Mouse (Mus musculus) MEL (cell line): ENCODE measurements around the gene Spns2. TPM values are rescaled to one million over a fixed set of nuclear protein-coding genes. Genes with fewer than 3 reads are reported as not detected.

Experiments
- DNase-seq: peaks from one replicate; pipeline ENCODE4 v3.0.0; 2011; ENCODE audit warnings: low read depth, low spot score
- H3K27ac ChIP-seq: 2 replicates; pipeline ENCODE4 v1.5.1; 2012; ENCODE audit warnings: low read depth, mild to moderate bottlenecking, control low read depth, low read length, moderate library complexity; ENCODE audit not compliant: control insufficient read depth
- H3K27me3 ChIP-seq, 2 experiments: fragments of 150-350 bp in 1 of 2; sonication (generic) in 1 of 2; 2 replicates each; pipeline ENCODE4 v1.6.1; 2012; ENCODE audit warnings: low read length in 2 of 2, mild to moderate bottlenecking in 2 of 2, improper control_type of control experiment in 1 of 2, moderate library complexity in 1 of 2; ENCODE audit not compliant: insufficient read depth in 2 of 2, control insufficient read depth in 1 of 2
- H3K36me3 ChIP-seq, 2 experiments: 2 replicates each; pipeline ENCODE4 v1.6.1; 2012 to 2014; ENCODE audit warnings: low read length in 2 of 2, improper control_type of control experiment in 1 of 2, inconsistent platforms in 1 of 2, mild to moderate bottlenecking in 1 of 2; ENCODE audit not compliant: insufficient read depth in 2 of 2, control insufficient read depth in 1 of 2
- H3K4me1 ChIP-seq, 2 experiments: fragments of 150-350 bp in 1 of 2; sonication (generic) in 1 of 2; 2 replicates each; pipeline ENCODE4 v1.6.1; 2012; ENCODE audit warnings: low read length in 2 of 2, improper control_type of control experiment in 1 of 2, mild to moderate bottlenecking in 1 of 2; ENCODE audit not compliant: insufficient read depth in 2 of 2, control insufficient read depth in 1 of 2
- H3K4me3 ChIP-seq, 2 experiments: fragments of 150-350 bp in 1 of 2; sonication (generic) in 1 of 2; 2 replicates each; pipeline ENCODE4 v1.5.1; 2012; ENCODE audit warnings: low read depth in 2 of 2, low read length in 2 of 2, mild to moderate bottlenecking in 2 of 2, moderate library complexity in 2 of 2, control low read depth in 1 of 2, improper control_type of control experiment in 1 of 2; ENCODE audit not compliant: control insufficient read depth in 1 of 2, insufficient read depth in 1 of 2
- H3K79me2 ChIP-seq: 2 replicates; pipeline ENCODE4 v1.6.1; 2012; ENCODE audit warnings: mild to moderate bottlenecking, low read length, moderate library complexity; ENCODE audit not compliant: control insufficient read depth, poor library complexity, insufficient read depth
- H3K9ac ChIP-seq: 2 replicates; pipeline ENCODE4 v1.6.1; 2012; ENCODE audit warnings: low read depth, mild to moderate bottlenecking, control low read depth, low read length, moderate library complexity; ENCODE audit not compliant: control insufficient read depth, poor library complexity, severe bottlenecking
- H3K9me3 ChIP-seq: fragments of 150-350 bp; sonication (generic); replicated peaks from 2 replicates; pipeline ENCODE4 v1.6.1; 2012; ENCODE audit warnings: mild to moderate bottlenecking, low read length, improper control_type of control experiment, moderate library complexity; ENCODE audit not compliant: insufficient read depth
- CTCF ChIP-seq, 3 experiments: IDR thresholded peaks in 2 of 3; conservative IDR thresholded peaks in 1 of 3; 2 replicates each; pipeline ENCODE4 v1.5.1; 2011 to 2012; ENCODE audit warnings: low read length in 3 of 3, low read depth in 2 of 3, mild to moderate bottlenecking in 2 of 3, improper control_type of control experiment in 1 of 3, inconsistent platforms in 1 of 3, mixed read lengths in 1 of 3, moderate library complexity in 1 of 3; ENCODE audit not compliant: control insufficient read depth in 1 of 3, insufficient read depth in 1 of 3, poor library complexity in 1 of 3, severe bottlenecking in 1 of 3
- ELF1 ChIP-seq: IDR thresholded peaks from 2 replicates; pipeline ENCODE4 v1.6.1; 2014; ENCODE audit warnings: low read depth, mild to moderate bottlenecking, inconsistent platforms, low read length, improper control_type of control experiment, moderate library complexity
- ETS1 ChIP-seq: IDR thresholded peaks from 2 replicates; pipeline ENCODE4 v1.6.1; 2012; ENCODE audit warnings: low read depth, mild to moderate bottlenecking, inconsistent platforms, low read length, improper control_type of control experiment, moderate library complexity
- HCFC1 ChIP-seq: IDR thresholded peaks from 2 replicates; pipeline ENCODE4 v1.6.1; 2012; ENCODE audit warnings: low read depth, mild to moderate bottlenecking, inconsistent platforms, low read length, improper control_type of control experiment, moderate library complexity
- KAT2A ChIP-seq: conservative IDR thresholded peaks from 2 replicates; pipeline ENCODE4 v1.6.1; 2012; ENCODE audit warnings: low read depth, low read length, improper control_type of control experiment, inconsistent platforms
- MEF2A ChIP-seq: IDR thresholded peaks from 2 replicates; pipeline ENCODE4 v1.6.1; 2014; ENCODE audit warnings: low read depth, mild to moderate bottlenecking, inconsistent platforms, low read length, improper control_type of control experiment; ENCODE audit not compliant: poor library complexity, insufficient replicate concordance, severe bottlenecking; ENCODE audit errors: extremely low read depth
- MYB ChIP-seq: IDR thresholded peaks from 2 replicates; pipeline ENCODE4 v1.6.1; 2011; ENCODE audit warnings: mild to moderate bottlenecking, low read depth, low read length, improper control_type of control experiment
- MYC ChIP-seq: IDR thresholded peaks from 2 replicates; pipeline ENCODE4 v1.6.1; 2011; ENCODE audit warnings: low read depth, mild to moderate bottlenecking, low read length, improper control_type of control experiment, moderate library complexity
- NELFE ChIP-seq: IDR thresholded peaks from 2 replicates; pipeline ENCODE4 v1.6.1; 2011; ENCODE audit warnings: low read depth, low read length, improper control_type of control experiment
- POLR2AphosphoS2 ChIP-seq: IDR thresholded peaks from 2 replicates; pipeline ENCODE4 v1.6.1; 2011; ENCODE audit warnings: low read length, improper control_type of control experiment
- POLR2AphosphoS5 ChIP-seq: IDR thresholded peaks from 2 replicates; pipeline ENCODE4 v1.6.1; 2012; ENCODE audit warnings: low read depth, borderline replicate concordance, mild to moderate bottlenecking, inconsistent platforms, low read length, moderate library complexity, mixed read lengths
- RAD21 ChIP-seq: IDR thresholded peaks from 2 replicates; pipeline ENCODE4 v1.6.1; 2011; ENCODE audit warnings: mild to moderate bottlenecking, low read depth, low read length, improper control_type of control experiment
- RCOR1 ChIP-seq: IDR thresholded peaks from 2 replicates; pipeline ENCODE4 v1.6.1; 2012; ENCODE audit warnings: low read depth, mild to moderate bottlenecking, inconsistent platforms, low read length, improper control_type of control experiment
- SIN3A ChIP-seq: IDR thresholded peaks from 2 replicates; pipeline ENCODE4 v1.6.1; 2012; ENCODE audit warnings: low read length, improper control_type of control experiment, inconsistent platforms
- SMC3 ChIP-seq: IDR thresholded peaks from 2 replicates; pipeline ENCODE4 v1.6.1; 2011; ENCODE audit warnings: low read depth, low read length, improper control_type of control experiment
- TAL1 ChIP-seq: IDR thresholded peaks from 2 replicates; pipeline ENCODE4 v1.6.1; 2012; ENCODE audit warnings: mild to moderate bottlenecking, inconsistent platforms, low read length, moderate library complexity, mixed read lengths
- TBP ChIP-seq: IDR thresholded peaks from 2 replicates; pipeline ENCODE4 v1.8.0; 2011; ENCODE audit warnings: low read depth, low read length, improper control_type of control experiment
- ZC3H11A ChIP-seq: IDR thresholded peaks from 2 replicates; pipeline ENCODE4 v1.6.1; 2012; ENCODE audit warnings: low read depth, mild to moderate bottlenecking, inconsistent platforms, low read length, improper control_type of control experiment
- ZKSCAN1 ChIP-seq: IDR thresholded peaks from 2 replicates; pipeline ENCODE4 v1.6.1; 2012; ENCODE audit warnings: low read depth, mild to moderate bottlenecking, inconsistent platforms, low read length, improper control_type of control experiment, moderate library complexity
- ZMIZ1 ChIP-seq: IDR thresholded peaks from 2 replicates; pipeline ENCODE4 v1.6.1; 2012; ENCODE audit warnings: low read depth, mild to moderate bottlenecking, inconsistent platforms, low read length, improper control_type of control experiment, moderate library complexity
- polyA plus RNA-seq, 2 experiments: library from polyadenylated mRNA; stranded (reverse) in 1 of 2; unstranded in 1 of 2; fragments of >175 nt in 1 of 2; fragments of >200 nt in 1 of 2; gene quantifications; 2 replicates each; pipeline versions ENCODE4 v1.2.1 to v1.2.4; 2012; ENCODE audit warnings: low replicate concordance in 2 of 2, low read depth in 1 of 2; ENCODE audit not compliant: insufficient read length in 2 of 2, insufficient read depth in 1 of 2, missing spikeins in 1 of 2
- total RNA-seq: library from RNA; depleted of rRNA; stranded (reverse); fragments of 300-350 nt; gene quantifications from 2 replicates; pipeline ENCODE4 v1.2.3, GENCODE M21; 2012

The Spns2 gene
- total and polyA plus RNA-seq, 3 experiments: 0.58 to 3.0 TPM; not detected in 1

- Histone ChIP-seq H3K36me3 (no peaks in the 10 kb centered on the region), H3K27me3 (no peaks in the 10 kb centered on the region), H3K9ac (no peak overlapping the region), H3K9me3 (no peaks in the 10 kb centered on the region), H3K4me1 (no peaks in the 10 kb centered on the region), H3K27ac (no peak overlapping the region), H3K79me2 (no peaks in the 10 kb centered on the region), H3K4me3 (no peak overlapping the region)
- TF ChIP-seq HCFC1 (no peak), ZKSCAN1 (no peak), MYB (no peak), ETS1 (no peak), ELF1 (no peak), ZMIZ1 (no peak), POLR2AphosphoS5 (no peak), MYC (no peak), RCOR1 (no peak), SIN3A (no peak), KAT2A (no peak), TAL1 (no peak), TBP (no peak), POLR2AphosphoS2 (no peak)
- no peak for DNase-seq
These were observed 47.8 kb upstream of the Spns2 start for GRCm38 (mm10) chr11:72537503-72537902.

- H3K9ac ChIP-seq: no peak overlapping the region
- peak; percentile 57 for DNase-seq
- H3K27ac ChIP-seq: no peak overlapping the region
- H3K9me3 ChIP-seq: no peaks in the 10 kb centered on the region
- no peaks in the 10 kb centered on the region for H3K36me3 ChIP-seq
- no peak overlapping the region for H3K4me3 ChIP-seq
- TF ChIP-seq NELFE (no peak), MEF2A (no peak), CTCF (IDR thresholded peaks at IDR 0.05 in 2 of 3, conservative IDR thresholded peaks at IDR 0.05 in 1 of 3; ENCODE audit: control insufficient read depth in 1 of 3, insufficient read depth in 1 of 3, low read depth in 2 of 3, low read length in 3 of 3, poor library complexity in 1 of 3, severe bottlenecking in 1 of 3) (peak; percentile 6 to 48 (median 25); a peak in 4 of 6 replicates), RAD21 (peak; percentile 46), ZC3H11A (peak; percentile 32; the same call in 1 of the 2 replicates), SMC3 (peak; percentile 63)
- H3K4me1 ChIP-seq: no peaks in the 10 kb centered on the region
- H3K79me2 ChIP-seq: no peaks in the 10 kb centered on the region
- no peaks in the 10 kb centered on the region for H3K27me3 ChIP-seq
These were observed 45.8 kb upstream of the Spns2 start for GRCm38 (mm10) chr11:72535519-72535918.
